Mouse (Mus musculus): ENCODE data around the gene Scfd2. TPM values are rescaled to one million over a fixed set of nuclear protein-coding genes. Genes with fewer than 3 reads are reported as not detected.

Scfd2 gene
- total RNA-seq, 2 experiments from 2014 or later: 25.7 to 26.6 TPM

DNA sequence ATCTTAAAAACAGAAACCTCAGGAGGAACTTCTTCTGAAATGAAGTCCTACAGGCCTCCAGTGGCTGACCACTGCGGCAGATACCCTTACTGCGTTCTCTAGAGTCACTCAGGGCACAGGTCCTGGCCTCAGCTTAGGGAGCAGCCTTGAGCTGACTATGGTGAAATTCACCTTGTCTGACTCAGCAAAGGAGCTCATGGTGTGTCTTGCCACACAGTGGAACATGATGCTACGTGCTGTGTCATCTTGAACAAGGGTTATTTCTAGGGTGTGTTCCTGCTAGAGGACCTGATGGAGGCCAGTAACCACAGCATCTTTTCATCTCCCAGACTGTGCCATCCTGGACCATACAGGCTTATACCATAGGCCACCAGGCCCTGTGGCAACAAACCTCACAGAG is 60.7 kb downstream of the Scfd2 start:
- no peak for DNase-seq (ENCODE audit: extremely low spot score in 1 of 2, low spot score in 2 of 2)
- intact Hi-C loops (cut with DNase I): no loop called here

- intact Hi-C loops (cut with DNase I): no loop called here
- DNase-seq (ENCODE audit: extremely low spot score in 1 of 2, low spot score in 2 of 2): no peak
Observed at GRCm38 (mm10) chr5:74469620-74470019, 61.9 kb downstream of the Scfd2 start.

GRCm38 (mm10) chr5:74467753-74468152 is 63.8 kb downstream of the Scfd2 start:
- no peak for DNase-seq (ENCODE audit: extremely low spot score in 1 of 2, low spot score in 2 of 2)
- intact Hi-C loops (cut with DNase I): no loop called here

DNA sequence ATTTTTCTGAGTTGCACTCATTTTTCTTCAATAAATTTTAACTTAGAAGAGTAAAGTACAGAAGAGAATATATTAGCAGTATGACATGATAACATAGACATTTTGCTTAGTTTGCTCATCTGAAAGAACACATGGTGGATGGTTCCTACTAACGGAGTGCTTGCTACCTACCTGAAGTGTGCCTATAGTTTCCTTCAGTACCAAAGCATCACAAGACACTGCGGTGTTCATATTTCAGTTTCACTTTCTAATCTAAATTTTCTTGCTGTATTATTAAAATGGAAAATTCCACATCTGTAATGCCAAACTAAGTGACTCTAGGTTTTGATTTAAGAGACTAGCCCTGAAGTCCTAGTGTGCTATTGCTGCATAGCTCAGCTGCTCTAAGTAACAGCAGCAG is 74.8 kb downstream of the Scfd2 start:
- no peak for DNase-seq (ENCODE audit: extremely low spot score in 1 of 2, low spot score in 2 of 2)
- intact Hi-C loops (cut with DNase I): no loop called here

DNA sequence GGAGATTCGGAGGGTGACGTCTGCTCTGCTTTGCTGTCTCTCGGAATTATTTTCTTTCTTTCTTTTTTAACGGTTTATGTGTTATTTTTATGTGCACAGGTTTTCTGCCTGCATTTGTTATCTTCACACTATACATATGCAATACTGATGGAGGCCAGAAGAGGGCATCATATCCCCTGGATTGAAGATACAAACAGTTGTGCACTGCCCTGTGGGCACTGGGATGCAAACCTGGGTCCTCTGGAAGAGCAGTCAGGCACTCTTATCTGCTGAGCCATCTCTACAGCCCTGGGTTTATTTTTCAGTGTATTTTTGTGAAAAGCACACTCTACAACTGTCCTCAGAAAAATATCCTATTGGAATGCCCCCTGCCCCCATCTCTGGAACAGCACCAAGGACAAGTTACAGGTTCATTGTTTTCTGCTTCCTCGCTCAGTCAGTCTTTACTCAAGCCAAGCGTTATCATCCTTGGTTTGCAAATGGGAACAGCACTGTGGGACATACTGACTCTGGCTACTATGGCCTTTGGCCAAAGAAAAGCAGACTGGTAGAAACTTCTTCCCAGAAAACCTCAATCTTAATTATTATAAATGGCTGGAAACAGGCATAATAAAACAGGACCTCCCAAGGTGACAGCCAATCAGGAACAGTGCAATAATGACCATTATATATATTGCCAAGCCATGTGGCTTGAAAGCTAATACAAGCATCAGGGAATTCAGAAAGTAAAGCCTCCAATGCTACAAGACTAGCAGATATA is 75.9 kb downstream of the Scfd2 start:
- intact Hi-C loops (cut with DNase I): no loop called here
- DNase-seq (ENCODE audit: extremely low spot score in 1 of 2, low spot score in 2 of 2): no peak

- intact Hi-C loops (cut with DNase I): no loop called here
- no peak for DNase-seq (ENCODE audit: extremely low spot score in 1 of 2, low spot score in 2 of 2)
Observed at GRCm38 (mm10) chr5:74455094-74455493, 76.5 kb downstream of the Scfd2 start.

DNA sequence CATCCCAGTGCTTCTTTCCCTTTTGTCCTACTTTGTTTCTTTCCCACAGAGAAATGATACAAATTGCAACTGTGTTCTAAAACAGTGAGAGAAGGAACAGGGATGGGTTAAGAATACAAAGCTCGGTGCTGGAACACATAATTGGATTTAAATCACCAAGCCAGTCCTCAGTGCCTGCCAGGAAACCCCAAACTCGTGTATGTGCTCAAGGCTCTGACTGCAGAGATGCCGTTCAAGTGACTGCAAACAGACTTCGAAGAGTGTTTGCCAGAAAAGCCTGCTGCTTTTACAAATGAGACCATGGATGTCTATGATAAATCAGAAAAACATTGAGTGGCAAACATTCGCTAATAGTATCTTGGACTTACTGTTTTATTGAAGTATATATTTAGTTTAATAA is 80.6 kb downstream of the Scfd2 start:
- no peak for DNase-seq (ENCODE audit: extremely low spot score in 1 of 2, low spot score in 2 of 2)
- intact Hi-C loops (cut with DNase I): no loop called here

DNA sequence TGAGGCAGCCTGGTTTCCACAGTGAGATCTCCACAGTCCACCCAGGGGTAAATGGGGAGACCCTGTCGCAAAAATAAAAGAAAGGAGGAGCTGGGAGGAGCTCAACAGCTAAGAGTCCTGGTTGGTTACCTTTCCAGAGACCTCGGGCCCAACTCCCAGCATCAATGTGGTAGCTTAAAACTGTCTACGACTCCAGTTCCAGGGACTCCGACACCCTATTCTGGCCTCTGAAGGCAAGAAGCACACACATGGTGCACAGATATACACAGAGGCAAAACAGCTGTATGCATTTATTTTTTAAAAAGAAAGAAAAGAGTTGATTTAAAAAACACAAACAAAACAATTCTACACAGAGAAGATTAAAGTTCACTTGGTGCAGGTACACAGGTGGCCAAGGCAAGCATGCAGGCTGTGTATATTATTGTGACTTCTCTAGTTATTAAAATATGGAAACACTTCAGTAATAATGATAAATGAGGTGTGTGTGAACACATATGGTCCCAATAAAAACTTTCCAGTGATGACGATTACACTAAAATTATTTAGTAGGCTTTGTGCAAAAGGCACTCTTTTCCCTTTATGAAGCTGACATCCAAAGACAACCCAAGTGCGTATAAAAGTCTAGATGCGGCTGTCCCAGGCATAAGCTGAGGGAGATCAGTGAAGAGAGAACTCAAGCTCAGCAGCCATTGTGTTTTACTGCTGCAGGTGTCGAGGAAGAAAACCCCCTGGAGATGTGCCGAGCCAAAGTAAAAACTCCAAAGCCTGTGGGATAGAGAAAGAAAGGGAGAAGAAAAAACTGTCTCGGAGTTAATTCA is 83.8 kb downstream of the Scfd2 start:
- DNase-seq (ENCODE audit: extremely low spot score in 1 of 2, low spot score in 2 of 2): no peak
- intact Hi-C loops (cut with DNase I): no loop called here

GRCm38 (mm10) chr5:74445861-74446260 is 85.7 kb downstream of the Scfd2 start:
- DNase-seq (ENCODE audit: extremely low spot score in 1 of 2, low spot score in 2 of 2): no peak
- intact Hi-C loops (cut with DNase I): no loop called here

DNA sequence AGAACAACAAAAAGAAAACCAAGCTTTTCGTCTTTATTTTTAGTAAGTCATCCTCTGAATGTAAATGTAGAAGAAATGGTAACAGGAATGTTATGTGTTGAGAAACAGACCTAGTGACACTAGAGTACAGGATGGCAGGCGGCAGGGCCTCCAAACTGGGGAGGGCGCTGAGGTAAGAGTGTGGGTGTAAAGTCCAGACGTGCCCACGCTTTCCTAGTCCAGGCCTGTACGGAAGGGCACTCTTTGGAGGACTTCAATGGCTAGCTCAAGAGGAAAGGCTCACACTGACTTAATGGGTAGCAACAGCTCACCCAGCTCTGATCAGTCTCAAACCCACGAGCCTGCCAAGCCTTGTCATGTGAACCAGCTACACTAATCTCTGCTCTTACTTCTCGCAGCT is 93.2 kb downstream of the Scfd2 start:
- intact Hi-C loops (cut with DNase I): loop anchor here (10.0 kb wide), 1 partner anchor 124 kb away; no protein-coding TSS in a partner anchor
- DNase-seq (ENCODE audit: extremely low spot score in 1 of 2, low spot score in 2 of 2): no peak

GRCm38 (mm10) chr5:74433580-74434147 is 97.9 kb downstream of the Scfd2 start:
- peak; percentile 38 to 70 for DNase-seq (ENCODE audit: extremely low spot score in 1 of 2, low spot score in 2 of 2)
- intact Hi-C loops (cut with DNase I): loop anchor here (5.0 to 10.0 kb wide), 2 partner anchors 119 to 724 kb away; no protein-coding TSS in a partner anchor

DNA sequence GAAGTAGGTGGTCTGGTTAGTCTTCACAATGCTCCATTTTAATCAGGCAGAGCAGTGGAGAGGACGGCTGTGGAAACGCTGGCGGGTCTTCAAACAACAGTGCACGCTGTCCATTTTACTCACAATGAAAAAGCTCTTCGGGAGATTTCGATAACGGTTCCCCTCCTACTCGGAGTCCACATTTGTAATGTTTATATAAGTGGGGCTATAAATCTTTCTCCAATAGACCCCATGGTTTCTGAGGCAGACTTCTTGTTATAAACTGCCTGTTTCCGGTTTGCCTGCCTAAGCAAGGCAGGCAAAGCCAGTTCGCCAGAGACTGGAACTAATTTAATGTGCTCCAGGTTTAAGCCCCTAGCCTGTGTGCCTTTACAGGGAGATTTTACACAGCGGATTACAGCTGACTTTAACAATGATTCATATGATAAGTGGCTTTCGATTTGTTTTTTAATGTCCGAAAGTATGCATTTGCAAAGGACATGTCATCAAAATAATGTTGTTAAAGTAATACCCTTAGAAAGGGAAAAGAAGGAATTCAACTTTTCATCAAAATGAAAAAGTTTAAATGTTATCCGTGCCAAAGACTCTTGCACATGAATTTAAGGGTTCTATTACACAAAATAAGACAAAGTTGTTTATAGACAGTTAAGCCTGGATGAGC is 98.5 kb downstream of the Scfd2 start:
- DNase-seq (ENCODE audit: extremely low spot score in 1 of 2, low spot score in 2 of 2): no peak
- intact Hi-C loops (cut with DNase I): loop anchor here (5.0 to 10.0 kb wide), 2 partner anchors 118 to 724 kb away; no protein-coding TSS in a partner anchor

GRCm38 (mm10) chr5:74420615-74421132 is 110.9 kb downstream of the Scfd2 start:
- no peak for DNase-seq (ENCODE audit: extremely low spot score in 1 of 2, low spot score in 2 of 2)
- intact Hi-C loops (cut with DNase I): no loop called here

GRCm38 (mm10) chr5:74412557-74412956 is 119.0 kb downstream of the Scfd2 start:
- no peak for DNase-seq (ENCODE audit: extremely low spot score in 1 of 2, low spot score in 2 of 2)
- intact Hi-C loops (cut with DNase I): no loop called here

DNA sequence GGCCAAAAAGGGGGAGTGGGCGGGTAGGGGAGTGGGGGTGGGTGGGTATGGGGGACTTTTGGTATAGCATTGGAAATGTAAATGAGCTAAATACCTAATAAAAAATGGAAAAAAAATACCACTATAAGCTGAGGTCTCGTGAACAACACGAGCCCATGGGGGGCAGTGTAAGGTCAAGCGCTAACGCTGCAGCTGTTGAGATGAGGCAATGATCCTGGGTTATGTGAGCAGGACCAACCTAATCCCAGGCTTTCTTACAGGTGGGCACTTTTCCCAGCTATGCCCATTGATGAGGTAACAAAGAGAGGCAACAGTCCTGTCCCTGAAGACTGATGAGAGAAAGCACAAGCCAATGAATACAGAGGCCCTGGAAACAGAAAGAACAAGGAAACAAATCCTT is 126.7 kb downstream of the Scfd2 start:
- intact Hi-C loops (cut with DNase I): no loop called here
- no peak for DNase-seq (ENCODE audit: extremely low spot score in 1 of 2, low spot score in 2 of 2)

- intact Hi-C loops (cut with DNase I): no loop called here
- DNase-seq (ENCODE audit: extremely low spot score in 1 of 2, low spot score in 2 of 2): no peak
Observed at GRCm38 (mm10) chr5:74404083-74404482, 127.5 kb downstream of the Scfd2 start.

DNA sequence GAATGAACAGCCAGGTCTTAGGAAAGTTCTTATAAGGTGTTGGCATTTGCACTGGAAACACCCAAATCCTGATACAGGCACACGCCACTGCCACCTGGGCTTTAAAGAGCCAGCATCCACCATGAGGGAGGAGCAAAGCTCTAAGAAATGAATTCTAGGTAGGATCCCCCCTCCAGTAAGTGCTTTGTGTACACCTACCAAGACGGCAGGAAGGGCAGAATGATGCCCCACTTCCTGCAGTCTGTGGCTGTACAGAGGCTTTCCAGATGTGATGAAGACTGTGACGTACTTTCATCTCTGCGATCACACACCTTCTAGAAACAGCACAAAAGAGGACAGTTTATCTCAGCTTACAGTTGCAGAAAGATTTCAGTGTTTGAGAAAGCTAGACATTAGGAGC is 128.9 kb downstream of the Scfd2 start:
- no peak for DNase-seq (ENCODE audit: extremely low spot score in 1 of 2, low spot score in 2 of 2)
- intact Hi-C loops (cut with DNase I): no loop called here

DNA sequence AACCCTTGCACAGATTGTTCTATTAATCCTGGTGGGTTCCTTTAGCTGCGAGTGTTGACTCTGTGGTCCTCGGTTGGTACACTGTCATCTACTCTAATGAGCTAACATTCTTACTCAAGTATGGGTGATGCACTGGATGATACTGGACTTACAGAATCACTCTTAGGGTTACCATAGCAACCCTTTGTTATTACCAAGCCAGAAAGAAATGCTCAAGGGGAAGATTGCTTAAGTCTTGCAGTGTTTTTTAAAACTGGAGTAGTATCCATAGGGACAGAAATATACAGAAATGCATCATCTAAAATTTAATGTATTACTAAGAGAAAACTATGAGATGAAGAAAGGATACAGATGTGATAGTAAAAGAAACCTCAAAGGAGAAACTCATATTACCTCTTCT is 139.8 kb downstream of the Scfd2 start:
- DNase-seq (ENCODE audit: extremely low spot score in 1 of 2, low spot score in 2 of 2): no peak
- intact Hi-C loops (cut with DNase I): no loop called here

DNA sequence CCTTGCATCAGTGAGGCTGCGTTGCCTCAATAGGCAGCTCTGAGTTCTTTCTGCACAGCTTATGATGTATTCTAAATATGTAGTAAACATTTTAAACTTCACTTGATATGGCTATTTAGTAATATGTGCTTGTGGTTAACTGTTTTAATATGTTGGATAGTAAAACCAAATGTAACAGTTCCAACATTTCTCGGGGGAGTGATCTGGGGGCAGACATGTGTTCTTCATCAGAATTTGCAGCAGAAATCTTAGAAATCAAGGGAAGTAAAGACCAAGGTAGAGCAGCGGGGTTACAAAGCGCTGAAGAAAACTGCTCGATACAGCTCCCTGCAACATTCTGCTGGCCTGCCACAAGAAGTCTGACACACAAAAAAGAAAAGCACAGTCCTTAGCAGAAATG is 140.2 kb downstream of the Scfd2 start:
- intact Hi-C loops (cut with DNase I): no loop called here
- no peak for DNase-seq (ENCODE audit: extremely low spot score in 1 of 2, low spot score in 2 of 2)

All from left cerebral cortex, postnatal 10 days (tissue).